Mouse (Mus musculus) hindbrain, embryonic 15.5 days (tissue): ENCODE data around the gene Naga. TPM values are rescaled to one million over a fixed set of nuclear protein-coding genes. Genes with fewer than 3 reads are reported as not detected.

ENCODE experiments used
- ATAC-seq: fragments of 200-750 bp; cut with Nextera tagmentation; 2 replicates; pipeline ENCODE4 v1.8.0; 2017; ENCODE audit warnings: low read depth, moderate number of reproducible peaks, moderate TSS enrichment; ENCODE audit not compliant: low FRiP score
- H3K27ac ChIP-seq: fragments of 300-500 bp; sonication (generic); replicated peaks from 2 replicates; pipeline ENCODE4 v1.5.1; 2015; ENCODE audit warnings: mild to moderate bottlenecking, inconsistent platforms
- H3K27me3 ChIP-seq: fragments of 300-500 bp; sonication (generic); 2 replicates; pipeline ENCODE4 v1.6.1; 2015; ENCODE audit warnings: control low read depth, inconsistent platforms
- H3K36me3 ChIP-seq: fragments of 300-500 bp; sonication (generic); 2 replicates; pipeline ENCODE4 v1.6.1; 2015; ENCODE audit warnings: control low read depth, inconsistent platforms
- H3K4me1 ChIP-seq: fragments of 300-500 bp; sonication (generic); replicated peaks from 2 replicates; pipeline ENCODE4 v1.6.1; 2015; ENCODE audit warnings: control low read depth, inconsistent platforms
- H3K4me2 ChIP-seq: fragments of 300-500 bp; sonication (generic); 2 replicates; pipeline ENCODE4 v1.6.1; 2015; ENCODE audit warnings: moderate library complexity, mild to moderate bottlenecking, inconsistent platforms
- H3K4me3 ChIP-seq: fragments of 300-500 bp; sonication (generic); 2 replicates; pipeline ENCODE4 v1.5.1; 2015; ENCODE audit warnings: mild to moderate bottlenecking, inconsistent platforms
- H3K9ac ChIP-seq: fragments of 300-500 bp; sonication (generic); 2 replicates; pipeline ENCODE4 v1.6.1; 2015; ENCODE audit warnings: inconsistent platforms
- H3K9me3 ChIP-seq: fragments of 300-500 bp; sonication (generic); 2 replicates; pipeline ENCODE4 v1.6.1; 2016; ENCODE audit warnings: control low read depth, inconsistent platforms
- WGBS: fragments of 180-500 bp; shearing (Covaris S2); methylation state at CpG from one replicate; pipeline ENCODE4 v1.1.7; 2015; 5-methylcytosine and 5-hydroxymethylcytosine counted together
- polyA plus RNA-seq: library from polyadenylated mRNA; unstranded; fragments of >200 nt; fragmentation: Nextera tagmentation; extraction: Ambion mirVana; gene quantifications from 2 replicates; pipeline ENCODE4 v1.2.1, GENCODE M21; 2015

Gene Naga
- polyA plus RNA-seq, 1 experiment from 2014 or later: 27.9 TPM

DNA sequence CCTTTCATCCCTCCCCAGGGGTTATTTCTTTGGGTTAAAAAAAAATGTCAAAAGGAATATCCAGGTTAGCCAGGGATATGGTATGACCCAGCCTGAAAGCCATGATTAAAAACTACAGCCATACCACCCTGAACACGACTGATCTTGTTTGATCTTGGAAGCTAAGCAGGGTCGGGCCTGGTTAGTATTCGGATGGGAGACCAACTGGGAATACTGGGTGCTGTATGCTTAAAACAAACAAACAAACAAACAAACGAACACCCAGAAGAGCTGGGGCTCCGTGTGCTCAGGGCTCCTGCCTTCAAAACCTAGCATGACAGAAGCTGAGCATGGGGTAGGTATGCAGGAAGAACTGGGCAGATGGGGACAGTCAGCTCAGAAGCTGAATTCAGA lies 3.8 kb upstream of the Naga start:
- Histone ChIP-seq H3K36me3 (no peaks in the 10 kb centered on the region), H3K27me3 (peaks cover 14% of the 10 kb centered on the region), H3K9me3 (no peaks in the 10 kb centered on the region), H3K27ac (no peak overlapping the region), H3K9ac (no peak overlapping the region), H3K4me1 (peaks cover 29% of the 10 kb centered on the region), H3K4me3 (no peak overlapping the region), H3K4me2 (no peak overlapping the region)
- ATAC-seq: no peak
- WGBS: 82% methylated on average over 5 of the region's 5 CpGs

DNA sequence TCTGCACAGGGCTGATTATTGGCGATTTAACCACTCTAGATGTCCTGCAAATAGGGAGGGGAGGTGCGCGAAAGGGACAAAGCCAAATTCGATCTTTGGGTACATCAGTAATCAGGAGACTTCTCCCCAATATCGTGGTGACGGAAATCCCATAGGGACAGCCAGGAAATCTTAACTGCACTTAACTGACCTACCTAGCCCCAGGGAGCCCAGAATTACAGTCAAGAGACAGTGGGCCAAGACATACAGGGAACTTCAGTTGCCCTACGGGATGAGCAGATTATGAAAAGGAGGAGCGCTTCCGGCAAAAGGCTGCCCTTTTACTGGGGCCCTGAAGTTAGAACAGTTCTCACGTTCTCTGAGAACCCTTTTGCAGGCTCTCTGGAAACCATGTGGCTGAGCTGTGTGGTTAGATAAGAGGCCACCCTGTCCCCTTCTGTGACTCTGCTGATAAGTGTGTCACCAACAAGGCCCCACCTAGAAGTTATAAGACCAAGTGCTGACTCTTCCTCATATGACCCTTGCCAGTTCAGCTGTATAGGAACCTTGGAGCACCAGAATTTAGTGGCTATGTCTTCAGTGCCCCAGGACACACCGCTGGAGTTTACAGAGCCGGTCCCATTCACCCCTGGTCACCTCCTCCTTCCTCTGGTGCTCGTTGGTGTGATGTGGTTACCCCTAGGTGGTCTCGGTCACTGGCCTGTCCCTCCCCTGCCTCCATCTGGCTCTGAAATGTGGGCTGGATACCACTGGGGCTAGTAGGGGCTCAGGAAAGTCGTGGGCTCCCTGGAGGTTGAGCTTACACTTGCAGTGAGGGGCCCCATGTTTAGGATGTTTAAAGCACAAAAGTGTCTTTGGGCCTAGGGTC lies 3.2 kb upstream of the Naga start:
- peaks cover 14% of the 10 kb centered on the region for H3K27me3 ChIP-seq
- H3K9ac ChIP-seq: no peak overlapping the region
- peaks cover 28% of the 10 kb centered on the region for H3K4me1 ChIP-seq
- whole genome bisulfite sequencing: 72% methylated on average over 15 of the region's 15 CpGs
- peak overlapping the region; percentile 54; the same call in 1 of the 2 replicates for H3K4me2 ChIP-seq
- H3K9me3 ChIP-seq: no peaks in the 10 kb centered on the region
- no peak for ATAC-seq
- H3K27ac ChIP-seq: no peak overlapping the region
- H3K36me3 ChIP-seq: no peaks in the 10 kb centered on the region
- H3K4me3 ChIP-seq: no peak overlapping the region; the same call in 1 of the 2 replicates

DNA sequence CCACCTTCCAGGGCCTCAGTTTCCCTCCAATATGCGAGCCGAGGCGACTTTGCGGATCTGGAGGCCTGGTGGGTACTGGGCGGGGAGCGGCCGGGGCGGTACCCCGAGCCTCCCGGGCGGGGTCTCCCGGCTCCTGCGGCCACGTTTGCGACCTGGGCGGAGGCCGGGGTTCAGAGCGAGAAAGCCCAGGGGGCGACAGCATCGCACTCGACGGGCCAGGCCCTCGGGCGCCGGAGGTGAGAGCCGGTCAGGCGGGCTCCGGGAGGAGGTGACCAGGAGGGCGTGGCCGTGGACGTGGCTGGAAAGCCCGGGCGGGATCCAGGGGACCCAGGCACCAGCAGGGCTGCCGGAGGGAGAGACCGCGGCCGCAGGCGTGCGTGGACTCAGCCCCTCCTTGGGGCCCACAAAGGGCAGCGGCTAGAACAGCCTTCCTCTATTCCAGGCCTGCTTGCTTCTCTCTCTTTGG lies 2.3 kb upstream of the Naga start:
- Histone ChIP-seq H3K9ac (peak overlapping the region; percentile 23; the same call in 1 of the 2 replicates), H3K4me3 (peak overlapping the region; percentile 26), H3K27me3 (peaks cover 14% of the 10 kb centered on the region), H3K27ac (no peak overlapping the region), H3K9me3 (no peaks in the 10 kb centered on the region), H3K36me3 (no peaks in the 10 kb centered on the region), H3K4me2 (peak overlapping the region; percentile 54), H3K4me1 (peaks cover 28% of the 10 kb centered on the region)
- ATAC-seq: no peak
- 3% methylated on average over 39 of the region's 40 CpGs for WGBS

DNA sequence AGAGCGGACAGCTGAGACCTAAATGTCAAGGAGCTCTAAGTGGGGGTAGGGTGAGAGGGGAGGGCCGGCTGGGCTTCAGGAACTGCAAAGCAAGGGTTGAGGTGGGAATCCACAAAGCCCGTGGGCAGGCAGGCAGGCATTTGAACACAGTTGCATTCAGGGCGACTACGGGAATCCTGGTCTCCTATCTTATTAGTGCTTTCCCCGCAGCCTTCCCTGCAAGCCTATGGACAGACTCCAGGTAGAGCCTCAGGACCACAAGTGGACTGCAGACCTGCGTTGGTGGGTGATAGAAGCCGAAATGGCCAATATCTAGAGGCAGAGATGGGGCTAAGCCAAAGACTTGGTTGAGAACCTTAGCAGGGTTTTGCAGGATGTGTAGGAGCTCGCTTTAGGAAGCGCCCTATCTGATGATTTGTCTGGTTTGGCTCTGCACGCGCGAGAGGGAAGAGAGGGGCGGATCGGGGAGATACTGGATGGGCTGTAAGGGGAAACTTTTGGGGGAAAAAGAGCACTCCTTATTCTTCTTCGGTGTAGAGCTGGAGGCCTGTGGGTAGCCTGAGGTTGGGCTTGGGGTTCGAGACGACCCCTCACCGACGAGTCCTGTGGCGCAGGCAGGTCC lies 1.8 kb upstream of the Naga start:
- no peak for ATAC-seq
- H3K4me3 ChIP-seq: peak overlapping the region; percentile 26

DNA sequence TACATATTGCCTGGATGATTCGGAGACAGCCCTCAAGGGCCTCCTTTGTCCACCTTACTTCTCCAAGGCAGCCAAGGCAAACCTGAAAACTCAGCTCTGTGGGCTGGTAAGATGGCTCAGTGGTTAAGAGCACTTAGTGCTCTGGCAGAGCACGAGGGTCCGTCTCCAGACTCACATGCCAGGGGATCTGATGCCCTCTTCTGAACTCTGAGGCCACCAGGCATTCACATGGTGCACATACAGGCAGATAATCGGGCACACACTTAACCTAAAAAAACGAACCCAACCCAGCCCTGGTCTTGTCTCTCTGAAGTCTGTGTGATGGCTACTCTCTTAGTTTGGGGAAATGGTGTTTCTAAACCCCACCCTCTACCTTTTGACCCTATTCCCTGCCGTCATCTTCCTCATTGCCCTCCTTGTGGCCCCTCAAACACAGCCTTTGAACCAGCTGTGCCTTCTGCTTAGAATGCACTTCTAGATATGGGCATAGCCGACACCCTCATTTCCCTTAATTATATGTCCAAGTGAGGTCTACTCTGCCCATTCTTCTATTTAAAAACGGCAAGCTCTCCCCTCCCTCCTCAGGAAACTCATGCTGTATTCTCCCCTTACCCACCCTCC lies 1.0 kb upstream of the Naga start:
- WGBS: 75% methylated on average over 8 of the region's 8 CpGs
- Histone ChIP-seq H3K9ac (no peak overlapping the region), H3K9me3 (no peaks in the 10 kb centered on the region), H3K4me2 (no peak overlapping the region), H3K27me3 (peaks cover 14% of the 10 kb centered on the region), H3K4me3 (no peak overlapping the region), H3K36me3 (peaks cover 4% of the 10 kb centered on the region; the same call in 1 of the 2 replicates), H3K27ac (no peak overlapping the region), H3K4me1 (peaks cover 28% of the 10 kb centered on the region)
- no peak for ATAC-seq

More for the DNA sequence above, 1.8 kb upstream of the Naga start:
- Histone ChIP-seq H3K9ac (0 out of 2 replicates have a peak overlapping the region, but pooled peaks have one; percentile 23), H3K9me3 (no peaks in the 10 kb centered on the region), H3K27ac (no peak overlapping the region), H3K36me3 (no peaks in the 10 kb centered on the region), H3K27me3 (peaks cover 14% of the 10 kb centered on the region), H3K4me1 (peaks cover 28% of the 10 kb centered on the region), H3K4me2 (peak overlapping the region; percentile 54)
- 44% methylated on average over 21 of the region's 21 CpGs for WGBS

DNA sequence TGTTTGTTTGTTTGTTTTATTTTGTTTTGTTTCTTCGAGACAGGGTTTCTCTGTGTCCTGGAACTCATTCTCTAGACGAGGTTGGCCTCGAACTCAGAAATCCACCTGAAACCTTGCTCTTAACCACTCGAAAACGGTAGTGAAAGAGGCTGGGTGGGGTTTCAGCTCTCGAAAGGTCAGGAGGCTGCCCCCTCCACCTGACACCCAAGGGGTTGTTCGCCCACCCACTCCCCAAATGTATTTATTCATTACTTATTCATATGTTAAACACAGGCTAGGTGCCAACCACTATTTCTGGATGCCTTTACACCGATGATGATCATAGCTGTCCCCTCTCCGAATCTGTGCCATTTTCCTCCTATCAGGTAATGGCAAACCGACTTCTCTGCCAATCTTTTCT lies 425 bp upstream of the Naga start:
- H3K4me2 ChIP-seq: peak overlapping the region; percentile 76
- no peaks in the 10 kb centered on the region for H3K9me3 ChIP-seq
- H3K36me3 ChIP-seq: peaks cover 6% of the 10 kb centered on the region; the same call in 1 of the 2 replicates
- H3K4me3 ChIP-seq: peak overlapping the region; percentile 68
- H3K9ac ChIP-seq: peak overlapping the region; percentile 63
- H3K27ac ChIP-seq: 0 out of 2 replicates have a peak overlapping the region, but pooled peaks have one; percentile 63
- no peak for ATAC-seq
- peaks cover 14% of the 10 kb centered on the region for H3K27me3 ChIP-seq
- peaks cover 28% of the 10 kb centered on the region for H3K4me1 ChIP-seq
- WGBS: 59% methylated on average over 10 of the region's 10 CpGs

DNA sequence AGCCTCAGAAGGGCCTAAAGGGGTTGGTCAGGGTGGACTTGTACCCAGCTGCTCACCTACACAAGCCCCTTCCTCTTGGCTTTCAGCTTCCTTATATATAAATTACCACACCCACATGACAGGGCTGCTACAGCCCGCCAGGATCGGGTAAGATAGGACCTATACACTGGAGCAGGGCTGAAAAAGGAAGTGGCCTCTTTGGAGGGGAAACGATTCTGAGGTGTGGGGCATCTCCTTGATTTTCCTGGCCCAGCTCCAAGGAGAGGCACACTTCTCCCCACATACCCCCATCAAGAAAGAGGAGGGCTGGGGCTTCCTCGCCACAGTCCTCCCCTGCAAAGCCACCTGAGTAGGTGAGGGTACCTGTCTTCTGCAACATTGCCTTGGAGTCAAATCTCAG lies 850 bp downstream of the Naga start:
- Histone ChIP-seq H3K36me3 (peaks cover 7% of the 10 kb centered on the region; the same call in 1 of the 2 replicates), H3K9ac (peak overlapping the region; percentile 63), H3K27me3 (peaks cover 14% of the 10 kb centered on the region), H3K4me2 (peak overlapping the region; percentile 76), H3K27ac (no peak overlapping the region), H3K4me1 (peaks cover 28% of the 10 kb centered on the region), H3K4me3 (peak overlapping the region; percentile 68), H3K9me3 (no peaks in the 10 kb centered on the region)
- WGBS: 57% methylated on average over 4 of the region's 4 CpGs
- ATAC-seq: 0 out of 2 replicates have a peak, but pooled peaks have one; percentile 12

DNA sequence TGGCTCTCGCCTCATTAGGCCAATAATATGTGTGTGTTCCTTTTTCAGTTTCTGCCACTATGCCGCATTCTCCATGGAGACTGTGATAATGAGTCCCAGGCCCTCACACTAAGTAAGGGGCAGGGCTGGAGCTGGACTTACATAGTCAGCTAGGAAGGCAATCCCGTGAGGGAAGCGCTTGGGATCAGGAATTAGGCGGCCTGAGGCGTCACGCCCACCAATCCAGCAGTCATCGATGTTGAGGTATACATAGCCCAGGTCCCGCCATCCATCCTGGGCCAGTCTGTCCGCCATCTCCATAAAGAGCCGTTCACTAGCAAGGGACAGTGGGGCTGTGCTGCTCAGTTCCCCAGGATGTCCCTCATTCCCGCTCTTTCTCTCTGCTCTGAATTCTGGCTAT lies 2.1 kb downstream of the Naga start:
- Histone ChIP-seq H3K27me3 (peaks cover 14% of the 10 kb centered on the region), H3K9ac (no peak overlapping the region), H3K27ac (no peak overlapping the region), H3K4me3 (no peak overlapping the region), H3K4me2 (no peak overlapping the region), H3K36me3 (peaks cover 7% of the 10 kb centered on the region; the same call in 1 of the 2 replicates), H3K9me3 (no peaks in the 10 kb centered on the region), H3K4me1 (peaks cover 28% of the 10 kb centered on the region)
- 65% methylated on average over 12 of the region's 12 CpGs for WGBS
- ATAC-seq: no peak

DNA sequence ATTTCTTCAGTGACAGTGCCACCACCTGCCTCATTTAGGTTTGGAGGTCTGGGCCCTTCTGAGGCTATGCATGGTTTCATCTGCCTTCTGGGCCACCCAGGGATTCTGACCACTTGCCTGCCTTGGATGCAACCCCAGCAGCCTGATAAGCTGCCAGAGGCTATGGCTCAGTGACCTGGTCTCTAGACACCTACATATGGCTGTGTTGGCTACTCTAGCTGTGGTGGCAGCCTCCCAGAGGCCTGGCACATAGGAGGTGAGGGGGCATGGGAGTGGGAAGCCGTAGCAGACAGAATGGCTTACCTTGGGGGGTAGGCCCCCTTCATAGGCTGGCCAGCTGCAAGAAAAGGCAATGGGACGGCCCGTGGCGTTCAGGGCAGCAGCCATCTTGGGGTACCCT lies 3.5 kb downstream of the Naga start:
- H3K4me2 ChIP-seq: no peak overlapping the region
- no peak overlapping the region for H3K4me3 ChIP-seq
- no peak for ATAC-seq
- WGBS: 91% methylated on average over 4 of the region's 4 CpGs
- H3K9ac ChIP-seq: 0 out of 2 replicates have a peak overlapping the region, but pooled peaks have one; percentile 18
- H3K27me3 ChIP-seq: peaks cover 5% of the 10 kb centered on the region; the same call in 1 of the 2 replicates
- H3K36me3 ChIP-seq: peaks cover 7% of the 10 kb centered on the region; the same call in 1 of the 2 replicates
- no peaks in the 10 kb centered on the region for H3K9me3 ChIP-seq
- H3K4me1 ChIP-seq: peaks cover 24% of the 10 kb centered on the region
- no peak overlapping the region for H3K27ac ChIP-seq

DNA sequence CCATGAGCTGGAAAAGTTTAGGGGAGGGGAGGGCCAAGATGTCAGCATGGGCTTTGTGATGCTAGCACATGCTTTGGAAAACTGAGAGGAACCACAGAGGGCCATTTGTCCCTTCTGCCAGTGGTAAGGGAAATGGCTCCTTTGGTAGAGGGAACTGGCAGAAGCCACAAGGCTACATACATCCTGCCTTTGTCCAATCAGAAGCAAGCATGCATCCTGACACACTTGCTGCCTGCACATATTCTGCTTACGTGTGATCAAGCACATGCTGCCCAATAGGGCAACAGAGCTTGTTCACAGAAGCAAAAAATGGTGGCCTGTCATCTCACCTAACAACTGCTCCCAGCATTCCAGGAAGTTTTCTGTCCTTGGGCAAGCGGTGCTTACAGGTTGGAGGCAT lies 13.3 kb downstream of the Naga start:
- H3K9me3 ChIP-seq: no peaks in the 10 kb centered on the region
- 81% methylated on average over 2 of the region's 2 CpGs for WGBS
- ATAC-seq: no peak

DNA sequence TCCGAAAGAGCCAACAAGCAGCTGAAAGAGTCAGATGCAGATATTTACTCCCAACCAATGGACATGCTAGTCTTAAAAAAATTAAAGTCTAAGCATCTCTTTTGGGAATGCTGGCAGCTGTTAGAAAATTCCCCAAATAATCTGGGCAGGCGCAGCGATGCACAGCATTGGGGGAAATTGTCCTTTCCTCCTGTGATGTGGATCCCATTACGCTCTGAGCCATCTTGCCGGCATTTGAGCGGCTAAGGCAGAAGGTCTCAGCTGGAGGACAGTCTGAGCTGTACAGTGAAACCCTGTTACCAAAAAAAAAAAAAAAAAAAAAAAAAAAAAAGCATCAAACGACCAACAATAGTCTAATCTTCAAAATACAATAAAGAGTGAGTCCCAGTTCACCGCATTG lies 16.5 kb downstream of the Naga start:
- no peak for ATAC-seq
- WGBS: 69% methylated on average over 8 of the region's 8 CpGs
- H3K27ac ChIP-seq: no peak overlapping the region
- H3K9me3 ChIP-seq: no peaks in the 10 kb centered on the region
- H3K4me3 ChIP-seq: no peak overlapping the region
- H3K27me3 ChIP-seq: no peaks in the 10 kb centered on the region
- H3K4me2 ChIP-seq: no peak overlapping the region
- H3K9ac ChIP-seq: no peak overlapping the region
- no peaks in the 10 kb centered on the region for H3K4me1 ChIP-seq
- no peaks in the 10 kb centered on the region for H3K36me3 ChIP-seq

More for the DNA sequence above, 13.3 kb downstream of the Naga start:
- H3K36me3 ChIP-seq: no peaks in the 10 kb centered on the region
- no peak overlapping the region for H3K9ac ChIP-seq
- no peak overlapping the region for H3K4me2 ChIP-seq
- H3K27ac ChIP-seq: no peak overlapping the region
- H3K4me3 ChIP-seq: no peak overlapping the region
- H3K27me3 ChIP-seq: no peaks in the 10 kb centered on the region
- H3K4me1 ChIP-seq: no peaks in the 10 kb centered on the region
